Mouse (Mus musculus): ENCODE results near the gene Gm13212. TPM values are rescaled to one million over a fixed set of nuclear protein-coding genes. Genes with fewer than 3 reads are reported as not detected.
"Not testable (repeated sequence)": the region's sequence is repeated elsewhere in the genome, so short reads cannot be mapped to it uniquely, and the experiment has no call there.

The Gm13212 gene
- 0.19 and 0.28 TPM in 2 replicates for polyA plus RNA-seq (2015; fragmentation: Nextera tagmentation; extraction: Ambion mirVana)

- H3K9me3 ChIP-seq; H3K4me2 ChIP-seq; H3K9ac ChIP-seq; H3K4me3 ChIP-seq; H3K27ac ChIP-seq; H3K4me1 ChIP-seq; H3K36me3 ChIP-seq (replicated peaks); ATAC-seq (replicated peaks); H3K27me3 ChIP-seq (replicated peaks): not testable (repeated sequence)
- 31% methylated on average over 11 of the region's 11 CpGs for WGBS
Measured at GRCm38 (mm10) chr4:145585078-145585477, at the start of gene Gm13212. Gene Gm13212 (plus strand): TSS chr4:145585166.

GRCm38 (mm10) chr4:145543861-145544260, 41.1 kb upstream of the Gm13212 start:
- not testable (repeated sequence) for H3K27ac ChIP-seq; H3K4me1 ChIP-seq; H3K36me3 ChIP-seq (replicated peaks); H3K4me3 ChIP-seq; H3K9ac ChIP-seq; ATAC-seq (replicated peaks); H3K27me3 ChIP-seq (replicated peaks); H3K4me2 ChIP-seq
- 76% methylated on average over 5 of the region's 5 CpGs for WGBS
- peaks cover 27% of the 10 kb centered on the region for H3K9me3 ChIP-seq

DNA sequence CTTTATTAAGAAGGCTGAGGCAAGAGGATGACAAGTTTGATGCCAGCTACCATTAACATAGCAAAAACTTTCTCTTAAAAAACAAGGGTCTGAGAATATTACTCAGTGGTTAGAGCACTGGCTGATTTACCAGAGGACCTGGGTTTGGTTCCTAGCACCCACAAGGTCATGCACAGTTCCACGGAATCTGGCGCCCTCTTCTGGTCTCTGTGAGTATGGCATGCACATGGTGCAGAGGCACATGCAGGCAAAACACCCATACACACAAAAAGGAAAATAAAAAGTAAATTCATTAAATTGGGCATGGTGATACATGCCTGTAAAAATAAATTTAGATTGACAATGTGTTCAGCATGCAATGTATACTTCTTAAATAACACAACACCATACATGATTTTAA, 39.9 kb upstream of the Gm13212 start:
- not testable (repeated sequence) for H3K4me2 ChIP-seq; H3K27ac ChIP-seq; H3K36me3 ChIP-seq (replicated peaks); H3K27me3 ChIP-seq (replicated peaks); H3K4me1 ChIP-seq; H3K4me3 ChIP-seq; ATAC-seq (replicated peaks); H3K9ac ChIP-seq
- H3K9me3 ChIP-seq: peaks cover 26% of the 10 kb centered on the region
- 24% methylated on average over 2 of the region's 2 CpGs for WGBS

- not testable (repeated sequence) for H3K27ac ChIP-seq; ATAC-seq (replicated peaks); H3K36me3 ChIP-seq (replicated peaks); H3K4me1 ChIP-seq; H3K9ac ChIP-seq; H3K4me2 ChIP-seq; H3K27me3 ChIP-seq (replicated peaks); H3K4me3 ChIP-seq
- WGBS: 73% methylated on average over 6 of the region's 6 CpGs
- H3K9me3 ChIP-seq: peaks cover 28% of the 10 kb centered on the region
Measured at GRCm38 (mm10) chr4:145545734-145546349, 39.1 kb upstream of the Gm13212 start.

- not testable (repeated sequence) for H3K9ac ChIP-seq; H3K36me3 ChIP-seq (replicated peaks); H3K27ac ChIP-seq; H3K4me2 ChIP-seq; H3K27me3 ChIP-seq (replicated peaks); H3K4me3 ChIP-seq; H3K4me1 ChIP-seq; ATAC-seq (replicated peaks)
- H3K9me3 ChIP-seq: peaks cover 25% of the 10 kb centered on the region
- 89% methylated on average over 3 of the region's 3 CpGs for WGBS
Measured at GRCm38 (mm10) chr4:145546477-145546876, 38.5 kb upstream of the Gm13212 start.

DNA sequence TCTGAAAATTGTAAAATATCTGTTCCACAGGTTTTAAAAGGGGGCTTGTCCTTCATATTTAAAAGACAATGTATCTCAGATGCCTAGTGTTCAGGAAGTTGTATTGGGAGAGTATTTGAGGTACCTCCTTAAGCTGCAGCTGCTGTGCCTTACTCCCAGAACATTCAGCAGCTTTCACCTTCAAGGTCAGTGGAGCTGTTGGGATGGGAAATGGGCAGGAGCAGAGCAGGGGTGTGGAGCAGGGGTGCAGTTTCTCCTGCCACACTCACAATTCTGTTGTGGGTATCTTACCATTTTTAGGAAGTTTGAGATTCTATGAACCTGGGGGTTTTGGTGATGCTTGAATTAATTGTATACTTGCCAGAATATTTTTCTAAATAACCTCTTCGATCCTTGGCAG, 28.3 kb upstream of the Gm13212 start:
- H3K4me2 ChIP-seq: no peak overlapping the region
- no peaks in the 10 kb centered on the region for H3K27me3 ChIP-seq (replicated peaks)
- WGBS: 58% methylated on average over 1 of the region's 1 CpGs
- H3K4me3 ChIP-seq: no peak overlapping the region
- H3K36me3 ChIP-seq (replicated peaks): 0 out of 2 replicates have a peak, but pooled peaks cover 2% of the 10 kb centered on the region
- H3K4me1 ChIP-seq: no peaks in the 10 kb centered on the region
- no peak for ATAC-seq (replicated peaks)
- H3K27ac ChIP-seq: no peak overlapping the region
- no peak overlapping the region for H3K9ac ChIP-seq
- peaks cover 44% of the 10 kb centered on the region for H3K9me3 ChIP-seq

- H3K36me3 ChIP-seq (replicated peaks): 0 out of 2 replicates have a peak, but pooled peaks cover 3% of the 10 kb centered on the region
- no peak for ATAC-seq (replicated peaks)
- peaks cover 32% of the 10 kb centered on the region for H3K9me3 ChIP-seq
- H3K9ac ChIP-seq: no peak overlapping the region
- H3K27ac ChIP-seq: no peak overlapping the region
- H3K27me3 ChIP-seq (replicated peaks): no peaks in the 10 kb centered on the region
- H3K4me3 ChIP-seq: no peak overlapping the region
- no peak overlapping the region for H3K4me2 ChIP-seq
- no peaks in the 10 kb centered on the region for H3K4me1 ChIP-seq
- WGBS: 42% methylated on average over 3 of the region's 3 CpGs
Measured at GRCm38 (mm10) chr4:145559505-145560099, 25.4 kb upstream of the Gm13212 start.

- Histone ChIP-seq H3K36me3 (replicated peaks) (0 out of 2 replicates have a peak, but pooled peaks cover 3% of the 10 kb centered on the region), H3K4me2 (no peak overlapping the region), H3K9ac (no peak overlapping the region), H3K4me1 (no peaks in the 10 kb centered on the region), H3K9me3 (peaks cover 21% of the 10 kb centered on the region), H3K27ac (no peak overlapping the region), H3K27me3 (replicated peaks) (no peaks in the 10 kb centered on the region), H3K4me3 (no peak overlapping the region)
- 67% methylated on average over 3 of the region's 3 CpGs for WGBS
- no peak for ATAC-seq (replicated peaks)
Measured at GRCm38 (mm10) chr4:145564111-145564821, 20.7 kb upstream of the Gm13212 start.

GRCm38 (mm10) chr4:145570461-145570860, 14.5 kb upstream of the Gm13212 start:
- not testable (repeated sequence) for H3K9ac ChIP-seq; H3K4me3 ChIP-seq; ATAC-seq (replicated peaks); H3K4me2 ChIP-seq; H3K36me3 ChIP-seq (replicated peaks); H3K27ac ChIP-seq; H3K27me3 ChIP-seq (replicated peaks); H3K4me1 ChIP-seq
- peaks cover 13% of the 10 kb centered on the region for H3K9me3 ChIP-seq
- 94% methylated on average over 9 of the region's 10 CpGs for WGBS

DNA sequence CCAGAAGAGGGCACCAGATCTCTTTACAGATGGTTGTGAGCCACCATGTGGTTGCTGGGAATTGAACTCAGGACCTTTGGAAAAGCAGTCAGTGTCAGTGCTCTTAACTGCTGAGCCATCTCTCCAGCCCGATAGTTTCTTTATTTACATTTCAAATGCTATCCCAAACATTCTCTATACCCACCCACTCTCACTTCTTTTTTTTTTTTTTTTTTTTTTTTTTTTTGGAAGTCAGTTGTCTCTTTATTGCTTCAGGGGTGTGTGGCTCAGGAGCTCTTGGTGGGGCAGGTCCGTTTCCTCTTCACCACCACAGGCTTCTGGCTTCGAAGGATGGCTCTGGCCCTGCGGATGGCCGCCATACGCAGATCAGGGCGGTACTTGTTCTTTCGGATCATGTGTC, 8.3 kb upstream of the Gm13212 start:
- H3K27me3 ChIP-seq (replicated peaks); H3K4me1 ChIP-seq; H3K4me3 ChIP-seq; H3K9ac ChIP-seq; H3K27ac ChIP-seq; H3K9me3 ChIP-seq; H3K36me3 ChIP-seq (replicated peaks); H3K4me2 ChIP-seq; ATAC-seq (replicated peaks): not testable (repeated sequence)
- 89% methylated on average over 8 of the region's 8 CpGs for WGBS

DNA sequence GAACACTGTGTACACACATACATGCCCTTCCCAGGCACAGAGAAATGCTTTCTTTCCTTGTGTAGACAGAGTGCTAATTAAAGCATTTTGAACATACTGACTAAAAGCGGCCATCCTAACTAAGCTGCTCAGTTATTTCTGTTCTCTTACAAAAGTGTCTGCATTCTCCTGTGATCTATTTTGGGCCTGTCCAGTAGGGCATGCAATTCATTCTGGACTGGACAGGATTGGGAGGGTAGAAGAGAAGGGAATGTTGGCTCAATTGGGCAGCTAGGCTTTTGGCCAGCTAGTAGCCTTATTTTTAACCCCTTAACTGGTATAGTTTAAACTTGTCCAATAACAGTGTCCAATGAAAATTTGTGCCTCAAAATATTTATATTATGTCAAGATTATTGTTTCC, 4.6 kb upstream of the Gm13212 start:
- not testable (repeated sequence) for ATAC-seq (replicated peaks); H3K4me3 ChIP-seq
- 95% methylated on average over 1 of the region's 1 CpGs for WGBS

GRCm38 (mm10) chr4:145586046-145586445, 1.1 kb downstream of the Gm13212 start:
- not testable (repeated sequence) for H3K4me3 ChIP-seq; H3K9me3 ChIP-seq; H3K27me3 ChIP-seq (replicated peaks); H3K9ac ChIP-seq; H3K27ac ChIP-seq; H3K4me1 ChIP-seq; H3K4me2 ChIP-seq; ATAC-seq (replicated peaks); H3K36me3 ChIP-seq (replicated peaks)
- WGBS: 80% methylated on average over 2 of the region's 2 CpGs

More for the DNA sequence above, 4.6 kb upstream of the Gm13212 start:
- not testable (repeated sequence) for H3K36me3 ChIP-seq (replicated peaks); H3K4me1 ChIP-seq; H3K9ac ChIP-seq; H3K27ac ChIP-seq; H3K9me3 ChIP-seq; H3K27me3 ChIP-seq (replicated peaks); H3K4me2 ChIP-seq
